Mouse (Mus musculus) embryo, embryonic 10 days (tissue): Measurements from ENCODE around the gene Pygo1.

Source experiments
- DNase-seq: peaks from one replicate; pipeline ENCODE4 v3.0.0-alpha.2; 2015; ENCODE audit warnings: low spot score

Pygo1 gene

DNA sequence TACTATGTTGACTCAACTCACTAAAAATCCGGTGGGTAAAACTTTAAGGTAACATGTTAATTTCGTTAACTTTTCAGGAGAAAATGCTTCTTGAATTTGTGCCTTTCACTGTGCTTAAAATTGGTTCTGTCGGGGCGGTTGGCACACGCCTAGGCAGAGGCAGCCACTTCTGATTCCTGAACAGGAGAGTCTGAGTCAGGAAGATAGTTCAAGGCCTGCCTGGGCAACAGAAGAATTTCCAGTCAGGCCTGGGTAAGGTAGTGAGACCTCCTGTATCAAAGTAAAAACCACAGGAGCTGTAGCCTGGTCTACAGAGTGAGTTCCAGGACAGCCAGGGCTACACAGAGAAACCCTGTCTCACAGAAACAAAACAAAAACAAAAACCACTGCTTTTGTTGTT lies 67.1 kb downstream of the Pygo1 start:
- no peak for DNase-seq

DNA sequence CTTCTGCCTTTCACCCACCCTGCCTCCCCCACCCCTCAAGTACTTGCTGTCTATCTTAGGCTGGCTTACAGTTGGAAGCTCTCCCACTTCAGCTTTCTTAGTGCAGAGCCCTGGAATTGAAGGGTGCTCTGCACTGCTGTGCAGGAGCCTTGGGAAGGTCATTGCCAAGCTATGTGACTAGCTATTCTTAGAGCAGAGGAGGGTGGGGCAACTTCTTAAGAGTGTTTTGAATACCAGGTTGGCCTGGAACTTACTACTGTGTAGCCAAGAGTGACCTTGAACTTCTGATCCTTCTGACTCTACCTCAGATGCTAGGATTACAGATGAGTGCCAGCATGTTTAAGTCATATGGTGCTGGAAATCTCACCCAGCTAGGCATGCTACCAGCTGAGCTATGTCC lies 70.7 kb downstream of the Pygo1 start:
- no peak for DNase-seq

DNA sequence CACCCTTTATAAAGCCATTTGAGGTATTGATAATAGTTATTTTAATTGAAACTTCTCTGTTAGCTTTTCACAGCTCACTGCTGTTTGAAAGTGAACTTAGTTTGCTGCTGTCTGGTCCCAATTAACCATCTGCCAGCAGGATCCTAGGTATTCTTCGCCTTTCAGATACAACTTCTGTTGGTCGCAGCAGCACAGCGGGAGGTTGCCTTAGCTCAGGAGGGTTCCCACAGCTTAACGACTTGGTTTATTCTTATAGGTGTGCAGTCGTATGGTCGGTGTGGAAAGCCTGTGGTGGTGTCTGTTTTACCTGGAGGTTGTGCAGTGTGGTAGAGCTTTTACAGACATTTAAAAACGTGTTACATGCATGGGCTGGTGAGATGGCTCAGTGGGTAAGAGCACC lies 71.4 kb downstream of the Pygo1 start:
- no peak for DNase-seq

DNA sequence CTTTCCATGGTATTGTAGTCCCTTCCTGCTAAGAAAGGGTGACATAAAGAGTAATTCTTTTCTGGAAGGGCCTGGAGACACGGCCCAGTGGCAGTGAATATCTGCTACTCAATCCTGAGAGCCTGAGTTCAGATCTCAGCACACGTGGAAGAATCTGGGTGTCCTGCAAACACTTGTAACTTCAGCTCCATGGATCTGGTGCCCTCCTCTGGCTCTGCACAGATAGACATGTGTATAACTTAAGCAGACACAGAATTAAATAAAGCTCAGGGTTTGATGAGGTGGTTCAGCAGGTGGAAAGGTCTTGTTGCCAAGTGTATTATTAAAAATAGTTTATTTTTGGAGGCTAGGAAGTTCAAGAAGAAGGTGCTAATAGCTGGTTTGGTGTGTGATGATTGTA lies 75.0 kb downstream of the Pygo1 start:
- DNase-seq: no peak

DNA sequence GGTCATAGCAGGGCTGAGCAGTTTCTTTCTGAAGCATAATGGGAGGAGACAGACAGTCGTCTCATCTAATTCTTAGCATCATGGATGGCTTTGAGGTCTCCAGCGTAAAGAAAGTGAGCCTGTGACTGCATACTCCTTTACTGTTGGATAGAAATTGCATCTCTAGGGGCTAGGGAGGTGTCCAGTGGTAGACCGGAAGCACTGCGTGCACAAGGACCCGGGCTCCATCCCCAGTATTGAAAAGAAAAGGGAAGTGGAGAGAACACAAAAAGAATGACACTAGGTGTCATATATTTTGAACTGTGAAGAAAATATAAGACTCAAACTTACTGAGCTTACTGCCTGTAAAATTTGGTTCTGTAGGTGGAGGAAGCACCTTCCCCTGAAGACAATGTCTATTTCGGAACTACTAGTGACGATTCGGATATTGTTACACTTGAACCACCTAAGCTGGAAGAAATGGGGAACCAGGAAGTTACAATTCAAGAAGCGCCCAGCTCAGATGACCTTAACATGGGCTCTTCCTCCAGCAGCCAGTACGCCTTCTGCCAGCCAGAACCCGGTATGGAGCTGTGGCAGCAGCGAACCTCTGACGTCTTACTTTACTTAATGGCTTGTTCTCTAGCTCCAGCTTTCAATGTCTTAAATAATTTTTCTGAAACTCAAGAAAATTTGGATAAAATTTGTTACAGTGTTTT lies 76.0 kb downstream of the Pygo1 start:
- DNase-seq: no peak
